Mouse (Mus musculus): Measurements from ENCODE around the gene Mmadhc.

DNA sequence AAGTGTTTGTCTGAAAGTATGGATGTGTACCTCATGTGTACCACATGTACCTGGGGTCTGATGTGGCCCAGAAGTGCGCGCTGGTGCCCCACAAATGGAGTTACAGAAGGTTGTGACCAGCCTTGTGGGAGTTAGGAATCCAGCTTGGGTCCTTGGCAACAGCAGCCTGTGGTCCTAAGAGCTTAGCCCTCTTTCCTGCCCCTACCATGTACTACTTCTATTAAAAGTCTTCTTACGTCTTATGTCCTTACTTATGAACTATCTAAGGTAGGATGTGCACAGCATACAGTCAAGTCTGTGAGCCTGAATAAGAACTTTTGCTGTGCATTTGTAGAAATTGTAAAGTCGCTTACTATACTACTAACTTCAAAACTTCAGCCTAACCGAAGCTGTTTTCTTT is 1.0 kb downstream of the Mmadhc start:
- TF ChIP-seq EP300 (IDR thresholded peaks at IDR 0.05; ENCODE audit: low read depth) (no peak), CTCF (IDR thresholded peaks at IDR 0.05; ENCODE audit: low read depth) (no peak)

All from heart, postnatal 0 days (tissue).